Mouse (Mus musculus) stomach, postnatal 0 days (tissue): ENCODE measurements around the gene Otud7a.

ENCODE experiments used
- CTCF ChIP-seq: IDR thresholded peaks from 2 replicates; pipeline ENCODE4 v1.5.1; 2016; ENCODE audit warnings: antibody characterized with exemption, low read depth, mild to moderate bottlenecking, moderate library complexity
- EP300 ChIP-seq: optimal IDR thresholded peaks from 2 replicates; pipeline ENCODE3; 2016; ENCODE audit warnings: antibody characterized with exemption

DNA sequence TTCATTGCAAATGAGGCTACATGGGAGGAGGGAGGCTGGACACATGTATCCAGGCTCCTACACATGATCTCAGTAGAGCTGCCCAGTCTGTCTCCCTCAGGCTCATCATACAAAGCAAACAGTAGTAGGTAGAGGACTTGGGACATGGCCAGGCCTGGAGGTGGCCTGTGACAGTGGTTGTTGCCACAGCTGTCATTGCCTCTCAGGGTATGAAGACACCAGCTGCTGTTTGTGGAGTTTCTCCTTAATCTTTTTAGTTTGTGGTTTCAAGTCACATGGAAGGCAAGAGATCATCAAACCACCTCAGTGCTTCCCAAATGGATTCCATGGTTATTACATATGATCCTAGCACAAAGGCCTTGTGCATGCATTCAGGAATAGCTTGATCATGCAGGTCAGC, 285.5 kb downstream of the Otud7a start:
- TF ChIP-seq CTCF (no peak), EP300 (no peak)
